Mouse (Mus musculus) left cerebral cortex, postnatal 4 days (tissue): ENCODE results near the gene Ankrd44. TPM values are rescaled to one million over a fixed set of nuclear protein-coding genes. Genes with fewer than 3 reads are reported as not detected.

Experiments used
- DNase-seq: peaks from one replicate; pipeline ENCODE4 v3.0.0-alpha.2; 2022
- intact Hi-C: fragments of 180-260 bp; cut with DNase I; formaldehyde crosslinking; loops from one replicate; pipeline ENCODE4 v1.15.1; 2025
- total RNA-seq, 2 experiments: library from RNA; stranded (reverse); gene quantifications; 2 replicates each; pipeline ENCODE4 v1.2.3; 2021

The Ankrd44 gene
- total RNA-seq, 2 experiments from 2014 or later: 88.1 to 88.4 TPM

DNA sequence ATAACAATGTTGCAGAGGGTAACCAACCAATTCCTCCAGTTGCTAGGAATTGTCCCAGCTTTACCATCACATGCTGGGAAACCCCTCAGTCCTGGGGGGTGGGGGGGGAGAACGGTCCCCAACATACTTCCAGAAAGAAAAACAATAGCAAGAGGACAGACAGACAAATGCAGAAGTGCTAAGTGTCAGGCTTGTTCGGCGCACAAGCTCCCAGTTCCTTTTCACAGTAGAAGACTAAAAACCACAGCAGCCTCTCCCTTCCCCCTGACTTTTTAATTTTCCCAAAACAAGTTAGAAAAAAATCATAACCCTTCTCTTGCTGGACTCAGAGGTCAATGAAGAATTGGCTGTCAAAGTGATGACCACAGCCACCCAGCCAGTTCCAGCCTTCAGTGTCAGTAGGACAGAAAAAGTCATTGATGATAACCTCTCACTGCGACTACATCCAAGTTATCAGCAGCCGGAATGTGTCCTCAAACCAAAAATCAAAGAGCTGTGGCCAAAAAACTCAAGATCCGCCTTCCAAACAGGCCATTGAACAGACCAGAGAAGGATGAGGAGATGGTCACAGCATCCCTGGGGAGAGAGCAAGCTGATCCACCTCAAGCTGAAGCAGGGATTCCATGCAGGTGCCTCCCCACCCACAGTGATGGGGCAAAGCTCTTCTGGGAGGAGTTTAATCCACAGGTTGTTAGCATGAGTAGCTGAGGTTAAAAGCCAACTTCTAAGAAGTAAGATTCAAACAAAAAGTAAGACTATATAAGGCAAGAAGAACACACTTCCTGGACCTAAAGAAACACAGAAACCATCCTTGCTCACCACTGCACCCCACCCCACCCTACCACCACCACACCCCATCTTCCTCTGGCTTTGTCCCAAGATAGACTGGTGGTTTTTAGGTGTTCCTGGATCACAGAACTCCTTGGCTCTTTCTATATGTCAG lies 2.5 kb downstream of the Ankrd44 start:
- DNase-seq: no peak
- intact Hi-C loops: no loop called here

DNA sequence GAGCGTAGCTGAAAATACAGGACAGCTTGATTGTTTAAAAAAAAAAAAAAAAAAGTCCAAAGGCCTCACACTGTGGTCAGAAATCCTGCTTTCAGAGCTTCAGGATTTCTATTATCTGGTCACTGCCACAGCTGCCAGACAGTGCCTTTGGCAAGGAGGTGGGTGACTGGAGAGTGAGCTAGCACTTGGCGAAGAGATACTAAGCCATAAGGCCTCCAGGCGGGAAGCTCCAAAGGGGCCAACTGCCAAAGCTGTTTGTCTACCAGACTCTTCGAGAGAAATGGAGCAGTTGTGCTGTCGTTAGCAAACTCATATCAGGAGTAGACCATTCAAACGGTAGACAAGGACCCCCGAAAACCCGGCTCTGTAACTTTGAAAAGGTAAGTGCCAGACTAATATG lies 3.5 kb downstream of the Ankrd44 start:
- peak; percentile 93 for DNase-seq
- intact Hi-C loops: no loop called here

DNA sequence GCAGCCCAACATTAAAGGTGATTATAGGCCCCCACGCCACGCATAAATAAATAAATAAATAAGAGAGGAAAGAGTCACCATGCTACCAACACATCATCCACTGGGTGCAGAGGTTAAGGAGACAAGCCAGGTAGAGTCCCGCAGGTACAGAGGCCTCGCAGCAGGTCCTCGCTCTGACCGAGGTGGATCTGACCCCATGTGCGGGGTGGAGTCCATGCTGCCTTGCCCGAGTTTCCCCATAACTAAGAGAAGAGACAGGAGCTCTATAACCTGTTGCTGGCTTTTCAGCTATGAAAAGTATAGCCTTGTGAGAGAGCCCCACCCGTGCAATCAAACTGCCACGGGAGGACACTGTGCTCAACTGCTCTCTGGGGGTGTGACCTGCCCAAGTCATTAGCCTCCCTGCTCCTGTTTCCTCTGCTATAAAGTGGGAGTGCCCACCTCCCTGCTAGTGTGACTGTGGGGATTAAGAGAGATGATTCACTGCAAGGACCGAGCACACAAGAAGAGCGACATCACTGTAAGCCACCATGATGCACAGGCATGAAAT lies 4.1 kb downstream of the Ankrd44 start:
- intact Hi-C loops: no loop called here
- no peak for DNase-seq

DNA sequence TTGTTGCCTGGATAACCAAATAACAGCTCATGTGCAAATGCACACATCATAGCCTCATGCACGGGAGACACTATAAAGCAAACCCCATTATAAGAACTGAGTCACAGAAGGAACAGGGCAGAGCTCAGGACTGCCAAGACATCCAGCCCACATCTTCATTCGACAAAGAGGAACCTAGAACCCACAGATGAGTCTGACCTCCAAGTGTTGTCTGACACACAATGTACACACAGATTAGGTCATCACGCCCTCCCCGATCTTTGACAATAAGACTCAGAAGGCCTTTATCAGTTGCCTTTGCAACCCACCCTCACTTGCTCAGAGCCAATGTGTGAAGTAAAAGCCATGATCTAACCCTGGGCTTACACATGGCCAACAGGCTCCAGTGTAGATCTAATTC lies 6.1 kb downstream of the Ankrd44 start:
- intact Hi-C loops: no loop called here
- DNase-seq: no peak

DNA sequence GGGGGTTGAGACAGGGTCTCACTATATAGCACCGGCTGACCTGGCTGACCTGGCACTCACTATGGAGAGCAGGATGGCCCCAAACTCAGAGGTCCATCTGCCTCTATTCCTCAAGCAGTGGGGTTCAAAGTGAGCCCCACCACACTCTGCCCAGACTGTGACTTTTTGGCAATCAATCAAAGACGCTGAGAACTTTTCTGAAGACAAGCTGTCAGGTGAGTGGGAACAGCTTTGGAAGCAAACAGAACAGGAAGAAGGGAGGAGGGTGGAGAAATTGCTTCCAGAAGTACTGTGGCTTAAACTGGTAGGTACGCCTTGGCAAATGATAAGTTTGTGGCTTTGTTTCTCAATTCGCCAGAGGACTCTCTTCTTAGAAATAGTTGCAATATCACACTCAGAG lies 9.7 kb downstream of the Ankrd44 start:
- no peak for DNase-seq
- intact Hi-C loops: no loop called here

DNA sequence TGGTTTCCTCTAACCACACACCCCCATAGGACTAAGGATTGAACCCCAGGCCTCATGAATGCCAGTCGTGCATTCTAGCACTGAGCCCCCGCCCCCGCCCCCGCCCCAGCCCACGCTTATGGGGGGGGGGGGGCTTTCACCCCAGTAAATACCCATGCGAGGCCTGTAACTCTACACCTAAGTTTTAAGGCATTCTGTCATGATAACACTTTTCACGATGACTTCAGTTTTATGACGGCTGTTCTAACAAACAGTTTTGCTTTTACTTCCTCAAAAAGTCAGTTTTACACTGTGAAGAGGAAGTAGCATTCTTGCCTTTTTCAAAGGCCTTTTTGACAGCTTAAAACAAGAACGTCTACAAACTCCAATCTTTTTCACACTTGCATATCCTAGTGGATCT lies 11.8 kb downstream of the Ankrd44 start:
- intact Hi-C loops: no loop called here
- DNase-seq: no peak

DNA sequence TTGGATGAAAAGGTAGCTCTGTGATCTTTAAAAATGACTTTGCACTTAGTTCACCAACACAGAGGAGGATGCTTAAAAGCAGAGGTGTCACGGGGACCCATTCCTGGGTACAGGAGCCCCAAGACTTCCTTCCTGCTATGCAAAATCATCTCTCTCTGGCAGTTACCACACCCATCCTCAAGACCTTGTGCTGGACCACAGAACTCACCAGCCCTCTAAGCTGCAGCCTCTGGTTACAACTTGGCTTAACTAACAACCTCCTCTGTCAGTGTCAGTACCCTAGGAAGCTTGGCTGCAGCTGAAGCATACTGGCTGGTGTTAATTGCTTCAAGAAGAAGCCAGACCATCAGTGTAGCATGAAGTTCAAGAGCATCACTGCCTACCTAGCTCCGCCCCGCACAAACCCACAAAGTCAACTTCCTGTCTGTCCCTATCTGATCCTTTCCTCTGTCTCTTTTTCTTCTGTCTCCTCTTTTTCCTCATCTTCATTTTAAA lies 12.8 kb downstream of the Ankrd44 start:
- intact Hi-C loops: no loop called here
- no peak for DNase-seq

DNA sequence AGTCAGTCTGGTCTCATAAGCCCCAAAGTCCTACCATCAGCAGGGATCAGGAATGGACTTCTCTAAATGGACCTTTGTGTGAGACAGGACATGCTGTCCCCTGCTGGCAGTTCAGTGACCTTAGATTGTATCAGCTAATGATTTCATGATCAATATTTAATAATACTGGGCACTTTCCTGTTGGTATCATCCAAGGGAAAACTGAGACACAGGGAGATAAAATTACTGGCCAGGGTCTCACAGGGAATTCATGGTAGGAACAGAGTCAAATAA lies 13.2 kb downstream of the Ankrd44 start:
- DNase-seq: no peak
- intact Hi-C loops: no loop called here

DNA sequence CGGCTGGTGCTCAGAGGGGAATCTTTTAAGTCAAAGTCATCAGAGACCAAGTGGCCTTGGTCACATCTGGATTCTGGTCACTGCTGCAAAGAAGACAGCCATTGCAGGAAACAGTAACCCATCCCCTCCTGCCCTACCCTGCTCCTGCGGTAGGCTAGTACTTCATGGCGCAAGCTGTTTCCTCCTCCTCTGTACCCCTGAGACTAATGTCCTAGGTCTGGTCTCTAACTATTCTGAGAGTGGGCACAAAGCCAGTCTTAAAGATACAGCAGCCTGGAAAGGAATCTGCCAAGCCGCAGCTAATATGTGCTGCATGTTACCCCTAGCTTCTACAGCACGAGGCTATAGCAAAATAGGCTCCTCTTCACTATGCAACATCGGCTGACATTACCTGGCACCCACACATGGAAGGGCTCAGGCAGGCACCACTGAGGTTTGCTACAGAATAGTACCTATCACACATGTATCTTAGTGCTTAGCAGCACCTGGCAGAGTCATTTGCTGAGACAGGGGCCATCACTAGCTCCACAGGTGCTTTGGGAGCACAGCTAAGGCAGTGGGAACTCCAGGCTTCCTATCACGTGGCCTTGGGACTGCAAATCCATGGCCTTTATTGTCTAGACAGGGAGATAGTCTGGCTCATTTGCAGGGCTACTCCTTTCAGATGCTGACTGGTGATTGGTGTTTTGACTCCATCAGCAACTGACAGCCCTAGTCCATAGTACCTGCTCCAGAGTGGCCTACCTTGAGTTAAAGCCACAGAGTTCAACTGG lies 13.7 kb downstream of the Ankrd44 start:
- intact Hi-C loops: no loop called here

DNA sequence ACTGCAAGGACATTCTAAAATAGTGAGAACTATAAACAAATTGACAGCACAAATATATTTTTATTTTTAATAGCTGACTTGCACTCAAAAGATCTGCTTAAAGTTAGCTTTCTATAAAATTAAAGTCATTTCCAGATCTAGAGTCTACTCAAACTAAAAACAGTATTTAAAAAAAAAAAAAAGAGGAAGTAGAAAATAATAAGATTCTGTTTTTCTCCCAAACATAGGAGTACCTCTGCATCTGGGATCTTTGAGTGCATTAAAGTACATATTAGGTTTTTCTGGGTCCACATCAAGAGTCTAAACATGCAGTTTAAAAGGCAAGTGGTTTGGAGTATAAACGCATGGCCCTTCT lies 15.0 kb downstream of the Ankrd44 start:
- DNase-seq: no peak
- intact Hi-C loops: no loop called here

More for the DNA sequence above, 13.7 kb downstream of the Ankrd44 start:
- no peak for DNase-seq

DNA sequence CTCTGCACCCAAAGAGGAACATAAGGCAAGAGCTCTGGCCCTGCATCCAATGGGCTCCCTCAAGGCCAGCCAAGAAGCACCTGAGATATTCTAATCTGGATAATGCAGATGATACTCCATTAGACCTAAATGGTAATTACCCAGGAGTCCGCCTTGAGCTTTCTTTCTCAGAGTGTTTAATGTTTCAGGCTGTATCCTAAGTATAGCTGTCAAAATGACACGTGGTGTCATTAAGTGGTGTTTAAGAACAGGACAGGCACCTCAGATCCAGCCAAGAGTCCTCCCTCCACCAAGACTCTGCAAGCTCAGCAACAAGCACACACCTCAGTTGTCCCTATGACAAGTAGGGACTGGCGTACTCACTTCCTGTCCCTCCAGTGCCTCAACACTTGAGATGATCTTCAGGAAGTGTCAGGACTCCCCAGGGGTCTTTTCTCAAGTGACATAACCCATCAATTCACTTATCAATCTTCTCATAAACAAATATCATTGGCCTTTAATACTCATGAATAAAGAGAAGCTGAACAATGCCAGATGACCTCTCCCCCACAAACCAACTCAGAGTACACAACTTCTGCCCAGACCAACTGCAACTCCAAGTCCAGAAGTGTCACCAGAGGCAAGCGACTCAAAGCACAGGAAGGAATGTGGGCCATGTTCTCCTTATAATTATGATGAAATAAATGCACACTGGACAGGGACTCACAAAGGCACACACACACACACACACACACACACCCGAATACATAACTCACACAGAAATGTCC lies 15.5 kb downstream of the Ankrd44 start:
- no peak for DNase-seq
- intact Hi-C loops: no loop called here

DNA sequence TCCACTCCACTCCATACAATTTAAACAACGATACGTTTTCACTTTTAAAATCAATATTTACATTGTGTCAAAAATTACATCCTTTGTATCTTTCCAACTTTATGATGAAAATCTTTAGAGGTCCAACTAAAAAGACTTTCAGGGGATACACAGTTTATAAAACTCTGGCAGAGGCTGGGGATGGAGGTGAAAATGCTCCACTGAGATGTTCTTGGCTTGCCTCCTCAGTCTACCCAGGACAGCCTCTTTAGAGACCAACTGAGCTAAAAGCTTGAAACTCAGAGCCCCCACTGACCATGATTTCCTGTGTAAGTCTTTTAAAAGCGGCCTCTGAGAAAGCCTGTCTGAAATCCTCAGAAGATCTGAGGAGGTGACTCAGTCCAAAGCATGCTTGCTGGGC lies 17.4 kb downstream of the Ankrd44 start:
- intact Hi-C loops: no loop called here
- DNase-seq: no peak

DNA sequence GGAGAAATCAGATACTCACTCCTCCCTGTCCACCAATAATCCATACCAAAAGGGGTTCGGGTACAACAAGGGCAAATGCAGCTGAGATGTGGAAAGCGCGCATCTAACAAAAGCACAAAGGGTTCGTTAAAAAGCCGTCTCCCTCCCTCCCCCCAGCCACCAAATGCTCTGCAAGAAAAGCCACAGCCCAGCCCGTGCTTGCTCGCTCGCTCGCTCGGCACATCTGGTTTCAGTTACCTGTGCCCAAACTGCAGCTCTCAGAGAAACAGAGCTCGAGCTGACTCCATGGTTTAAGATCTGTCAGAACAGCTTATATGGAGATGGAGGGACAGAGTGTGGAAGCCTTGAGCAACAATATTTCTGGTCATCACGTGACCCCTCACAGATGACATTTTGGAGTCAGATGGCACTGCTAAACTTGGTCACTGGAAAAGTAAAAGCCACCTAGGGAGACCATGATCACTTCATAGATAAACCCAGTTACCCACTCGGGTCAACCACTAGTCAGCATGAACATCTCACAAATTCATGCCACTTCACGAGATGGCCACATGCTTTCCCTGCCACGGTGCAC lies 19.0 kb downstream of the Ankrd44 start:
- intact Hi-C loops: no loop called here
- DNase-seq: no peak

DNA sequence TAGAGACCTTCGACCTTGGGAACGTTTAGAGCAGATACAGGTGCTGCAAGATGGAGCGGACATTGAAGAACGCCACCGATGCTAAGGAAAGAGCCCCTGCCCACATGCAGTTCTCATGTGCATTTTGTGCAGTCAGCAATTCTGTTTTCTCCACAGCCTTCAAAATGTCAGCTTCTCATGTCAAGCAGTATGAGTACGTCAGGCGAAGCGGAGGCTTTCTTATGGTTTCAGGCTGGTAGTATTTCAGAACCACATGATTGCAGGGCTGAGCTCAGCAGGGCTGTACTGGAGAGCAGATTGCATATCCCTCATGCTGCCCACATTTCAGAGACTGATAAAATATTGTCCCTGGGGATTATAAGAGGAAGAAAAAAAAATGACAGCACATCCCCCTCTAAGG lies 19.9 kb downstream of the Ankrd44 start:
- intact Hi-C loops: no loop called here
- DNase-seq: no peak

DNA sequence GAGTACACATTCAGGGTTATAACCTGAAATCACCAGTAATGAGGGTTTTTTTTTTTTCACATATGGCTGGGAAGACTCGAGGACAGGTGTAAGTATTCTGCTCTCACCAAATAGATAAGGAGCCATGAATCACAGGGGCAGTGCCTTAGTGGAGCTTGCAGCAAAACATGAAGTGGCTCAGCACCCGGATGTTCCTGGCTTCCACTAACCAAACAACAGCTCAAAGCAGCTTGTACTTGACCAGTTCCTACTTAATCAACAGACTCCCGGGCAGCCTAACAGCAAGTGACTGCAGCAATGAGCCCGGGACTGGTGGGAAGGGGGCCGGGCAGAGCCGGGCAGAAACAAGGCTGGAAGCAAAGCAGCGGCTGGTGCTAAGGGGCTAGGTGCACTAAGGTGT lies 20.6 kb downstream of the Ankrd44 start:
- DNase-seq: no peak
- intact Hi-C loops: no loop called here

DNA sequence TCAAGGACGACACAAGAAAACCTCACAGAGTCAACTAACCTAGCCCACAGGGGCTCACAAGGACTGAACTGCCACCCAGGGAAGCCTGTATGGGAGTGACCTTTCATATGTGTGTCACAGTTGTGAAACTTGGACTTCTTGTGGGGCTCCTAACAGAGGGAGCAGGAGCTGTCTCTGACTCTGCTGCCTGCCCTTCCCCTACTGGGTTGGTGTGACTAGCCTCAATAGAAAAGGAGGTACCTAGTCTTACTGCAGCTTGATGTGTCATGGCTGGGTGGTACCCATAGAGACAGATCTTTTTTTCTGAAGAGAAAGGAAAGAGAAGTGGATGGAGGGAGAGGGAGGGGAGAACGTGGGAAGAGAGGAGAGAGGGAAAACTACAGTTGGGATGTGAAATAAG lies 22.0 kb downstream of the Ankrd44 start:
- intact Hi-C loops: no loop called here

DNA sequence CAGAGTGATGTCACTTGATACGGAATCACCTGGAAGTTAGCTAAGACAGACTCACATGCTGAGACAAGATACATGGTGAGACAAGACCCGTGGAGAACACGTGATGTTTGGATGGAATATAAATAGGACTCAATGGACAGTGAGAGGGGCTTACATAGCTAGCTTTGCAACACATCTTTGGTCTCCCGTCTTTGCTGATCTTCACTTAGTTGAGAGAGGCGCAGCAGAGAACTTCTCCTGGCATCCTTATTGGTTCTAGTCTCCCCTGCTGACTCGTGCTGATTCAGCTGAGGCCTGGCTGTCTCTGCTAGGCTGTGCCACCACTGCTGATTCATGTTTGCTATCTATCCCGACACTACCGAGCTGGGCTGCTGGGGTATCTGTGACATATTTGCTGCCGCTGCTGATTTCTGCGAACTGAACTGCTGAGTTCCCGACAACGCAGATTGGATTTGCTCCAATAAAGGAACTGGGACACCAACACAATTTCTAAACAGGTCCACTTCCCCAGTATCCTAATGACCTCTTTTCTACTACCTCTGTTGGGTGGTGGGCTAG lies 23.4 kb downstream of the Ankrd44 start:
- intact Hi-C loops: no loop called here
- DNase-seq: no peak

More for the DNA sequence above, 22.0 kb downstream of the Ankrd44 start:
- DNase-seq: no peak

DNA sequence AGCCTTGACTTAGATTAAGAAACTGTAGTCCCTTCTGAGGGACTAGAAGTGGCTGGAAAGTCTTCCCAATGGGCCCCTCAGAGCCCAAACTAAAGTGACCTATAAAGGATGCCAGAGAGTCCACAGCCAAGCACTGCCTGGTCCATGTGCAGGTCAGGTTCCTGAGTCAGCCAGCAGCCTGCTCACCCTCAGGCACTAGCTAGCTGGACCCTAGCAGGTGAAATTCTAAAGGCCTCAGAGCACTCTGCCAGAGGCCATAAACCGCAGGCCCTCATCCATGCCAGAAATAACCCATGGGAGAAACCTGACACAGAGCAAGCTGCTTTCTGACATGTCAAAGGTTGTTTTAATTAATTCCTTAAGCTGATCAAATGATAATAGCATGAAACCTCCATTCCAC lies 25.1 kb downstream of the Ankrd44 start:
- intact Hi-C loops: no loop called here
- no peak for DNase-seq

DNA sequence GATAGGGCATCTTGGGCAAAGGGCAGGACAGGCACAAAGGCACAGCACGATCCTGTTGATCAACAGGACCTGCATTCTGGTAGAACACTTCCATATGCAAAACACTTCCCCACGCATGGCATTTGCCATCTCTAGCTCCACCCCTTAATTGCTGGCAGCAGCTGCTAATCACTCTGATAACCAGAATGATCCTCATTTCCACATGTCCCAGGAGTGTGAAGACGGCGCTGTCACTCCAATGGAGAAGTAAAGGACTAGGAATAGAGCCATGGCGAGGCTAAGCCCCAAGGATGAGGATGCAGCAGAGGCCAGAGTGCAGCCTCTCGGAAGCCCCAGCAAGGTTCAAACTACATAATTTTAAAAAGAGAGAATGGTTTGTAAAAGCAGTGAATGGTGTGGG lies 26.9 kb downstream of the Ankrd44 start:
- intact Hi-C loops: no loop called here
- no peak for DNase-seq

DNA sequence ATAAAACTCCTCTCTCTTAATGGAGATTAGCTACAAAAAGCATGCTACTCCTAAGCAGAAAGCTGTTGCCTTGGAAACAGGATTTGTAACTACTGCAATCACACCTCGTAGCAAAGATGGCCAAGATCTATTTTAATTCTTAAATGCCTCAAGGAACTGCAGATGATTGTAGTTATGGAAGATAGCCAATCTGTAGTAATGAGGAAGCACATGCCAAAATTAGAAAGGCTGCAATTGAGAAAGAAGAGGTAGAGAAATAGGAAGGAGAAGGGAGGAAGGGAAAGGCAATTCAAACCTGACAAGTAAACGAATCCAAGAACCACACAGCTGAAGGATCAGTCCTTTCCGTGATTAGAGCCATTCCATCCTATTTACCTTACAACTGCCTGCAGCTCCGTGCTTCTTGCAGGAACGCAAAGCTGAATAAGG lies 27.5 kb downstream of the Ankrd44 start:
- DNase-seq: no peak
- intact Hi-C loops: no loop called here
